Comparison of ENCODE assay signal across 18 mouse cellular contexts in genomic region chr4:54995258-54995657, GRCm38 (mm10). TPM values are rescaled to one million over a fixed set of nuclear protein-coding genes. Genes with fewer than 3 reads are reported as not detected.
"Had no signal": no experiment of that assay in that cellular context is flagged by ENCODE, and none has a peak within 500 bp of the region (broad histone marks: within the 10 kb centered on the region; RNA-seq: fewer than 3 reads in every experiment).

No protein-coding gene starts in this region.

- H3K4me1 ChIP-seq: neural tube, embryonic 15.5 days; stomach, embryonic 15.5 days had no signal

- DNase-seq: retina, postnatal 1 day; right cerebral cortex, adult 18-20 months; right cerebral cortex, postnatal 14 days; right cerebral cortex, postnatal 25 days; right cerebral cortex, postnatal 4 days; spleen, adult 18-20 months; thymus, adult 18-20 months; thymus, adult 2 months; thymus, postnatal 14 days; thymus, postnatal 25 days; thymus, postnatal 36 days; thymus, postnatal 4 days had no signal

- H3K27me3 ChIP-seq: neural tube, embryonic 12.5 days; neural tube, embryonic 13.5 days; neural tube, embryonic 15.5 days; stomach, embryonic 15.5 days had no signal

- H3K27ac ChIP-seq: neural tube, embryonic 12.5 days; neural tube, embryonic 13.5 days; neural tube, embryonic 15.5 days; stomach, embryonic 15.5 days; stomach, postnatal 0 days had no signal

- H3K4me3 ChIP-seq: neural tube, embryonic 12.5 days; neural tube, embryonic 13.5 days; neural tube, embryonic 15.5 days; stomach, embryonic 15.5 days had no signal

- H3K36me3 ChIP-seq: stomach, embryonic 15.5 days had no signal

RNA-seq across cellular contexts. Expression of gene Zfp462, which starts 50.4 kb away (rescaled TPM):
- total RNA-seq: neutrophil, adult 5-6 weeks had no signal
